Mouse (Mus musculus) intestine, postnatal 0 days (tissue): ENCODE measurements around the gene Slc7a10. TPM values are rescaled to one million over a fixed set of nuclear protein-coding genes. Genes with fewer than 3 reads are reported as not detected.

Experiments
- ATAC-seq: fragments of 200-750 bp; cut with Nextera tagmentation; 2 replicates; pipeline ENCODE4 v1.8.0; 2017; ENCODE audit warnings: mild to moderate bottlenecking, moderate TSS enrichment, moderate library complexity
- H3K27ac ChIP-seq: fragments of 300-500 bp; sonication (generic); 2 replicates; pipeline ENCODE4 v1.5.1; 2014; ENCODE audit warnings: mild to moderate bottlenecking, low read depth, low read length, moderate library complexity
- H3K27me3 ChIP-seq: fragments of 300-500 bp; sonication (generic); replicated peaks from 2 replicates; pipeline ENCODE4 v1.6.1; 2014; ENCODE audit warnings: low read length, mixed read lengths; ENCODE audit not compliant: control insufficient read depth, insufficient read depth
- H3K36me3 ChIP-seq: fragments of 300-500 bp; sonication (generic); 2 replicates; pipeline ENCODE4 v1.6.1; 2014; ENCODE audit warnings: mild to moderate bottlenecking, moderate library complexity; ENCODE audit not compliant: control insufficient read depth, insufficient read depth
- H3K4me1 ChIP-seq: fragments of 300-500 bp; sonication (generic); replicated peaks from 2 replicates; pipeline ENCODE4 v1.6.1; 2014; ENCODE audit warnings: antibody characterized with exemption, low read length, mixed read lengths; ENCODE audit not compliant: control insufficient read depth, insufficient read depth
- H3K4me2 ChIP-seq: fragments of 300-500 bp; sonication (generic); replicated peaks from 2 replicates; pipeline ENCODE4 v1.6.1; 2014; ENCODE audit warnings: low read depth, mild to moderate bottlenecking, moderate library complexity
- H3K4me3 ChIP-seq: fragments of 300-500 bp; sonication (generic); 2 replicates; pipeline ENCODE4 v1.5.1; 2014; ENCODE audit warnings: low read depth, low read length
- H3K9ac ChIP-seq: fragments of 300-500 bp; sonication (generic); 2 replicates; pipeline ENCODE4 v1.6.1; 2014; ENCODE audit warnings: mild to moderate bottlenecking, low read depth, low read length
- H3K9me3 ChIP-seq: fragments of 300-500 bp; sonication (generic); 2 replicates; pipeline ENCODE4 v1.6.1; 2016; ENCODE audit warnings: mixed run types; ENCODE audit not compliant: control insufficient read depth
- CTCF ChIP-seq: sonication (generic); IDR thresholded peaks from 2 replicates; pipeline ENCODE4 v1.5.1; 2016; ENCODE audit warnings: low read depth, mild to moderate bottlenecking, control low read depth, antibody characterized with exemption, moderate library complexity
- WGBS: fragments of 180-500 bp; shearing (Covaris S2); extraction: QIAGEN DNeasy Blood & Tissue Kit; methylation state at CpG from one replicate; pipeline ENCODE4 v1.1.7; 2014; 5-methylcytosine and 5-hydroxymethylcytosine counted together
- polyA plus RNA-seq: library from polyadenylated mRNA; unstranded; fragments of >200 nt; fragmentation: Nextera tagmentation; extraction: Ambion mirVana; gene quantifications from 2 replicates; pipeline ENCODE4 v1.2.1, GENCODE M21; 2015

Slc7a10 gene
- polyA plus RNA-seq, 1 experiment from 2014 or later, result 0.34 TPM

DNA sequence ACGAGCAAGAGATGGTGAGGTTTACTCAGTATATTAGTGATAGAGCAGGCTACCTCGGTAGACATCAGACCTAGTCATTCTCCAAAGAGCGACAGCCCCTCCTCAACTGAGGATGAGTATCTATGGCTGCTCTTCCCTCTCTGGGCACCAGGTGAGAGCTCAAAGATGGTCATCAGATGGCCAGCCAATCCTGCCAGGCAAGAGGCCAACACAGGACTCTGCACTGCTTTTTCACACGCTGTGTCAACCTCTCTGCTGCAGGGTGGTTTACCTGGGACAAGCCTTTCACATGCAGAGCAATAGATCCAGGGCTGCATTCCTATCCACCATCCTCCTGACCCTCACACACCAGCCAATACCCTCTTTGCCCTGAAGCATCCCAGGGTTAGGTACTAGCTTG is 25.6 kb downstream of the Slc7a10 start:
- no peaks in the 10 kb centered on the region for H3K4me1 ChIP-seq
- ATAC-seq, result no peak
- no peaks in the 10 kb centered on the region for H3K36me3 ChIP-seq
- no peak for TF ChIP-seq CTCF
- H3K9me3 ChIP-seq, result no peaks in the 10 kb centered on the region
- H3K27me3 ChIP-seq, result no peaks in the 10 kb centered on the region; the same call in 1 of the 2 replicates
- H3K27ac ChIP-seq, result no peak overlapping the region
- no peak overlapping the region for H3K9ac ChIP-seq
- 94% methylated on average over 4 of the region's 4 CpGs for WGBS
- no peak overlapping the region for H3K4me3 ChIP-seq
- H3K4me2 ChIP-seq, result no peak overlapping the region

DNA sequence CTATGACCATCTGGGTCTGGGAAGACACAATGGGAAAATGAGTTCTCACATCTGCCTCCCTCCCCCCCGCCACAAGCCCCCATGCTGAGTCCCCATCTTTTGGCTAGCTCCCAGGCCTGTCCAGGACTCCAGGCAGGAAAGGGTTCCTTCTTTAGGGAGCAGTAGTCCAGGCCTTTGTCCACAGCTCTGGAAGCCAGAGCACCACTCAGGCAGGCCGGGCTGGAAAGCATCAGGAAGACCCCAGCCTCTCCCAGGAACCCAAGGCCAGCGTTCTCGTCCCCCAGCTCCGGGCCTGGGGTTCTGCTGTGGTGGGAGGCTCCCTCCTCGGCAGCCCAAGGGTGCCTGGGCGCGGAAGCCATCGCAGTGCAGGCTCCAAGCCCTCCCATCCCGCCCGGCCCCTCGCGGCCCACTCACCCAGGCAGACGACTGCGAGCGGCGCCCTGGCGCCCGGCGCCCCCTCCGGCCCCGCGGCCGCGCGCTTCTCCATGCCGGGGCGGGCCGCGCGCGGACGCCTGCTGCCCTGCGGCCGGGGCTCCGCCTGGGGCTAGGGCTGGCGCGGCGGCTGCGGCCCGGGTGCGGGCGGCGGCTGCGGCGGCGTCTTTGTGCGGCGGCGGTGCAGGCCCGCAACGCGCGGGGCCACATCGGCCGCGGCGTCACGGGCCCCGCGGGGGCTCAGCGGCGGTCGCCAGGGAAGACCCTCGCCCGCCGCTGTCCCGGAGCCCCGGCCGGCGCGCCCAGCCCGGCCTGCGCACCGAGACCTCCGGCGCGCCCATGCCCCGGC is 28.4 kb downstream of the Slc7a10 start:
- Histone ChIP-seq H3K27me3 (no peaks in the 10 kb centered on the region; the same call in 1 of the 2 replicates), H3K4me3 (peak overlapping the region; percentile 56), H3K9ac (peak overlapping the region; percentile 73), H3K4me1 (no peaks in the 10 kb centered on the region), H3K4me2 (peak overlapping the region; percentile 97), H3K36me3 (no peaks in the 10 kb centered on the region), H3K9me3 (no peaks in the 10 kb centered on the region), H3K27ac (no peak overlapping the region; the same call in 1 of the 2 replicates)
- under 1% methylated on average over 63 of the region's 79 CpGs for WGBS
- ATAC-seq, result peak; percentile 41; the same call in 1 of the 2 replicates
- no peak for TF ChIP-seq CTCF

DNA sequence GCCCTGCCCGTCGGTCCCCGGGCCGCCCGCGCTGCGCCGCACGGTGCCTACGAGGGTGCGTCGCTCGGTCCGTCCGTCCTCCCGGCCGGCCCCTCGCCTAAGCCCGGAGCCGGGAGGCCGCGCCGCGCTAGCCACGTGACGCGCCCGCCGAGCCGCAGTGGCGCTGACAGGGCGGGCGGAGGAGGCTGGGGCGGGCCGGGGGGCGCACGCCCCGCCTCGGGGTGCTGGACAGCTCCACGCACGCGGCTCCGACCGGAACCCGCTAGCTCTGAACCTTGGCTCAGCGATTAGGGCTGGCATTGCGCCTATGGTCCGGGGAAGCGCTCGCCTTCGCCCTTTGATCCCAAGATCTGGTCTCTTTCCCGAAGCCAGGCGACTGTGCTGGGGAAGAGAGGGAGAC is 29.0 kb downstream of the Slc7a10 start, which contains the start of gene Lrp3:
Lrp3 (minus strand) TSS at position 274 of the 400 bp plus-strand sequence.
- H3K27ac ChIP-seq, result no peak within 1 kb of the TSS; the same call in 1 of the 2 replicates

DNA sequence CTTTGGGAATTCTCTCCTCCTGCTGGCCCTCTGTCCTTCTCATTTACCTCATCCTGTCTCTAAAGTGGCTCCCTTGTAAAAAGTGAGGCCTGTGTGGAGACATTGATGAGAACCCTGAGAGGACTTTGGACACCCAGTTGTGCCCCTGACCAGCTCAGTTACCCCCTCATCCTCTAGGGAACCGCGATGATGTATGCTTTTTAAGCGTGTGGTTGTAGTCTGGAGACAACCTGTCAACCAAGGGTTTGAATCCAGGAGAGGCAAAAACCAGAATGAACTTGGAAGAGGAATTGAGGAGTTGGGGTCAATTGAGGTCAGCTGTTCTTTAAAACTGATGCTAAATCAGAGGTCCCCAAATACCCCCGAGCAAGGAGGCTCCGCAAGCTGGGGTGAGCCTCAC is 29.5 kb downstream of the Slc7a10 start:
- Histone ChIP-seq H3K27me3 (no peaks in the 10 kb centered on the region; the same call in 1 of the 2 replicates), H3K9ac (no peak overlapping the region)
- 49% methylated on average over 5 of the region's 5 CpGs for WGBS

More for the DNA sequence above, 29.0 kb downstream of the Slc7a10 start, which contains the start of gene Lrp3:
- 1% methylated on average over 50 of the region's 53 CpGs for WGBS
- Histone ChIP-seq H3K9ac (peak within 1 kb of the TSS; percentile 73), H3K4me1 (no peaks in the 10 kb centered on the region), H3K4me2 (peak within 1 kb of the TSS; percentile 97), H3K36me3 (no peaks in the 10 kb centered on the region), H3K9me3 (no peaks in the 10 kb centered on the region), H3K27me3 (no peaks in the 10 kb centered on the region; the same call in 1 of the 2 replicates), H3K4me3 (peak within 1 kb of the TSS; percentile 56)
- ATAC-seq, result peak; percentile 84
- TF ChIP-seq CTCF, result no peak

DNA sequence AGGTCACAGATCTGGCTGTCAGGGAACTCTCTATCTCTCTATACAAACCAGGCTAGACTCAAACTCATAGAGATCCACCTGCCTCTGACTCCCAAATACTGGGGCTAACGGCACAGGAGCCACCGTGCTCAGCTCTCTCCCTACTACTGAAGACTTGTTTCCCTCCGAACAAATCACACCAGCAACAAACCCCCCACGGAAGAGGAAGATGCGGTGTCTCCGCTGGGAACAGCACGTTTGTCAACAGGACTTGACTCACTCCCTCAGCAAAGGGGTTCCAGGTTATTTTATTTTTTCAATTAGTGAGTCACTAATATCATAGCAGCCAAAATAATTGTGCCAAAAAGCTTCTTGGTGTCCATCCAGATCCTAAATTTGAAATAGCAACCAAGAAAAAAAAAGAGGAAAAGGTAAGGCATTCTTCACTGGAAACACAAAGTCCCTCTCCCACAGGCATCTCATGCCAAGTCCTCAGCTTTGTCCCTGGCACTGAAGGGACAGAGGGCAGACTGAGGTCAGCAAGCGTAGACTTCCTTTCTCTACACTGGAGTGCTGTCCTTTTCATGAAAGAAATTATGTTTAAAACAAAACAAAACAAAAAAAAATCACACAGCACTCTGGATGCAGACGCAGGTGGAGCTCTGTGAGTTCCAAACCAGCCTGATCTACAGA is 34.6 kb downstream of the Slc7a10 start:
- WGBS, result 68% methylated on average over 9 of the region's 9 CpGs
- no peak overlapping the region for H3K4me3 ChIP-seq
- no peaks in the 10 kb centered on the region for H3K27me3 ChIP-seq
- H3K36me3 ChIP-seq, result no peaks in the 10 kb centered on the region
- ATAC-seq, result no peak
- H3K27ac ChIP-seq, result no peak overlapping the region
- no peak overlapping the region for H3K9ac ChIP-seq
- no peak for TF ChIP-seq CTCF
- no peaks in the 10 kb centered on the region for H3K4me1 ChIP-seq
- no peaks in the 10 kb centered on the region for H3K9me3 ChIP-seq
- H3K4me2 ChIP-seq, result no peak overlapping the region

More for the DNA sequence above, 29.5 kb downstream of the Slc7a10 start:
- no peak for TF ChIP-seq CTCF
- ATAC-seq, result no peak
- peak overlapping the region; percentile 97 for H3K4me2 ChIP-seq
- H3K9me3 ChIP-seq, result no peaks in the 10 kb centered on the region
- H3K4me1 ChIP-seq, result no peaks in the 10 kb centered on the region
- no peak overlapping the region for H3K27ac ChIP-seq
- peak overlapping the region; percentile 56 for H3K4me3 ChIP-seq
- no peaks in the 10 kb centered on the region for H3K36me3 ChIP-seq

DNA sequence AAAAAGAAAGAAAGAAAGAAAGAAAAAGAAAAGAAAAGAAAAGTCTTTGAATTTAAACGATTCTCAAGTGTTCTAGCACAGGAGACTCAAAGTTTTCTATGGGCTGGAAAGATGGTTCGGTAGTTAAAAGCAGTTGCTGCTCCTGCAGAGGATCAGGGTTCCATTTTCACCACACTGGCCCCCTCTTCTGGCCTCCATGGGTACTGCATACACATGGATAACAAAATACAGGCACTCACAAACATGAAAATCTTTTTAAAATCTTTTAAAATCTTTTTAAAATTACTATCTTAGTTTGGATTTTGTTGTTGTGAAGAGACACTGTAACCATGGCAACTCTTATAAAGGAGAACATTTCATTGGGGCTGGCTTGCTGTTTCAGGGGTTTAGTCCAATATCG is 44.1 kb downstream of the Slc7a10 start:
- no peaks in the 10 kb centered on the region for H3K9me3 ChIP-seq
- no peaks in the 10 kb centered on the region for H3K27me3 ChIP-seq
- 81% methylated on average over 3 of the region's 3 CpGs for WGBS
- H3K4me2 ChIP-seq, result no peak overlapping the region
- no peak overlapping the region for H3K27ac ChIP-seq
- peak; percentile 40 for TF ChIP-seq CTCF
- no peaks in the 10 kb centered on the region for H3K36me3 ChIP-seq
- H3K9ac ChIP-seq, result no peak overlapping the region
- no peak overlapping the region for H3K4me3 ChIP-seq
- no peak for ATAC-seq
- H3K4me1 ChIP-seq, result no peaks in the 10 kb centered on the region
